Comparison of ENCODE assay signal across 8 mouse cellular contexts in genomic region chr5:129501671-129502070, GRCm38 (mm10). TPM values are rescaled to one million over a fixed set of nuclear protein-coding genes. Genes with fewer than 3 reads are reported as not detected.
DNase-seq lines count a peak whose midpoint lies in the region; ATAC-seq and TF ChIP-seq lines count a peak whose summit lies in the region.

No protein-coding gene starts in this region.

- no peaks in the 10 kb centered on the region for H3K9me3 ChIP-seq in forebrain, embryonic 12.5 days
- no peaks in the 10 kb centered on the region for H3K9me3 ChIP-seq in kidney, postnatal 0 days (replicated peaks; ENCODE audit: low read length)
- H3K9me3 ChIP-seq in midbrain, embryonic 10.5 days (replicated peaks): no peaks in the 10 kb centered on the region

- TF ChIP-seq CTCF in Patski (IDR thresholded peaks at IDR 0.05): no peak
- TF ChIP-seq CTCF in kidney, postnatal 0 days (IDR thresholded peaks at IDR 0.05; ENCODE audit: low read depth): no peak

- CTCF ChIA-PET in Patski (lab: Charles Lee): interaction anchor here (0.8 kb wide), 1 partner anchor 10 kb away, joined by 3 read pairs; no protein-coding TSS in a partner anchor

- DNase-seq in kidney, adult 18-20 months: peak; percentile 18
- DNase-seq in kidney, adult 8-10 months: no peak
- DNase-seq in Patski (ENCODE audit: low read depth, low spot score): no peak
- no peak for DNase-seq in kidney, postnatal 0 days (ENCODE audit: low spot score)
- peak; percentile 28 for DNase-seq in midbrain, embryonic 10.5 days (ENCODE audit: low spot score)
- DNase-seq in testis, postnatal 14 days (ENCODE audit: low spot score): peak; percentile 36
- DNase-seq in left cerebral cortex, postnatal 14 days (ENCODE audit: low spot score in 2 of 2): no peak

- H3K27ac ChIP-seq in forebrain, embryonic 12.5 days: no peak overlapping the region
- peak overlapping the region; percentile 73; the same call in 1 of the 2 replicates for H3K27ac ChIP-seq in kidney, postnatal 0 days
- H3K27ac ChIP-seq in midbrain, embryonic 10.5 days (replicated peaks): peak overlapping the region; percentile 96

- peaks cover 8% of the 10 kb centered on the region for H3K27me3 ChIP-seq in Patski
- H3K27me3 ChIP-seq in forebrain, embryonic 12.5 days: peaks cover 8% of the 10 kb centered on the region; the same call in 1 of the 2 replicates
- no peaks in the 10 kb centered on the region for H3K27me3 ChIP-seq in kidney, postnatal 0 days (ENCODE audit: insufficient read depth, low read length)
- H3K27me3 ChIP-seq in midbrain, embryonic 10.5 days (ENCODE audit: low read depth, poor library complexity, severe bottlenecking): peaks cover 3% of the 10 kb centered on the region; the same call in 1 of the 2 replicates

- H3K4me1 ChIP-seq in forebrain, embryonic 12.5 days: peaks cover 20% of the 10 kb centered on the region
- peaks cover 6% of the 10 kb centered on the region; the same call in 1 of the 2 replicates for H3K4me1 ChIP-seq in kidney, postnatal 0 days (replicated peaks; ENCODE audit: insufficient read depth, low read length)
- peaks cover 22% of the 10 kb centered on the region for H3K4me1 ChIP-seq in midbrain, embryonic 10.5 days

- in situ Hi-C loops in Patski (cut with MboI; ENCODE audit: low pct_unique_long_range_greater_than_20kb): loop anchor here (25.0 kb wide), 1 partner anchor 761 kb away; the partner anchor contains the start of genes Sbds and Tyw1

- H3K4me2 ChIP-seq in forebrain, embryonic 12.5 days: peak overlapping the region; percentile 98
- peak overlapping the region; percentile 99 for H3K4me2 ChIP-seq in kidney, postnatal 0 days (ENCODE audit: low read length)

- peak overlapping the region; percentile 98 for H3K4me3 ChIP-seq in forebrain, embryonic 12.5 days (replicated peaks)
- H3K4me3 ChIP-seq in kidney, postnatal 0 days (replicated peaks; ENCODE audit: low read depth, low read length): peak overlapping the region; percentile 100
- peak overlapping the region; percentile 100 for H3K4me3 ChIP-seq in midbrain, embryonic 10.5 days

- peaks cover 22% of the 10 kb centered on the region for H3K36me3 ChIP-seq in forebrain, embryonic 12.5 days (replicated peaks)
- H3K36me3 ChIP-seq in kidney, postnatal 0 days (ENCODE audit: insufficient read depth, low read length): peaks cover 21% of the 10 kb centered on the region
- H3K36me3 ChIP-seq in midbrain, embryonic 10.5 days: peaks cover 36% of the 10 kb centered on the region

- H3K9ac ChIP-seq in forebrain, embryonic 12.5 days: peak overlapping the region; percentile 93
- peak overlapping the region; percentile 94 for H3K9ac ChIP-seq in kidney, postnatal 0 days (ENCODE audit: low read depth, low read length)

- POLR2A ChIA-PET in Patski (lab: Charles Lee): interaction anchor here (1.0 to 1.8 kb wide), 3 partner anchors 10 to 37 kb away, joined by 4 to 5 read pairs (median 4); no protein-coding TSS in a partner anchor

- ATAC-seq in Patski: peak; percentile 29
- ATAC-seq in forebrain, embryonic 12.5 days (ENCODE audit: low FRiP score): peak; percentile 23; the same call in 1 of the 2 replicates
- peak; percentile 21; the same call in 1 of the 2 replicates for ATAC-seq in kidney, postnatal 0 days (replicated peaks; ENCODE audit: low FRiP score, low read depth)

- under 1% methylated on average over 42 of the region's 44 CpGs for WGBS in forebrain, embryonic 12.5 days
- 1% methylated on average over 34 of the region's 44 CpGs for WGBS in kidney, postnatal 0 days
- 1% methylated on average over 44 of the region's 44 CpGs for WGBS in midbrain, embryonic 10.5 days

- intact Hi-C loops in left cerebral cortex, postnatal 14 days (cut with DNase I): loop anchor here (5.0 kb wide), 1 partner anchor 81 kb away; the partner anchor contains the start of gene Mmp17

RNA-seq across cellular contexts. Expression of gene Sfswap, which starts 0.7 kb away (rescaled TPM):
- polyA plus RNA-seq in Patski (2021): 71.8 TPM
- polyA plus RNA-seq in forebrain, embryonic 12.5 days (2016; fragmentation: Nextera tagmentation; extraction: Ambion mirVana): 62.8 and 65.6 TPM in 2 replicates
- 35.4 and 36.7 TPM in 2 replicates for polyA plus RNA-seq in kidney, postnatal 0 days (2015; fragmentation: Nextera tagmentation; extraction: Ambion mirVana)
- polyA plus RNA-seq in midbrain, embryonic 10.5 days (2016; fragmentation: Nextera tagmentation; extraction: Ambion mirVana): 35.1 and 40.8 TPM in 2 replicates
- total RNA-seq in left cerebral cortex, postnatal 14 days (2021): 100 to 1,000 TPM; 111 to 113 TPM

Comparison
In these comparisons a context has a peak if more than half of its experiments do, and no peak if none do; other contexts are left out.
1. DNase-seq: peak in kidney, adult 18-20 months (single experiment), midbrain, embryonic 10.5 days (single experiment) and testis, postnatal 14 days (single experiment); none in kidney, adult 8-10 months (0 of 2), Patski (single experiment), kidney, postnatal 0 days (single experiment) and left cerebral cortex, postnatal 14 days (0 of 2).
2. Peak in every context shown above with its lines, with median percentiles within 50 percentile points of each other: ATAC-seq and H3K4me3 ChIP-seq.